In genomic region chr4:141053138-141053537, GRCm38 (mm10) we compare ENCODE assay signal across 11 mouse cellular contexts. TPM values are rescaled to one million over a fixed set of nuclear protein-coding genes. Genes with fewer than 3 reads are reported as not detected.
A peak's percentile ranks its signal among the peaks of the same experiment; 100 is the strongest.
DNase-seq lines count a peak whose midpoint lies in the region; ATAC-seq and TF ChIP-seq lines count a peak whose summit lies in the region.
"Had no signal": no experiment of that assay in that cellular context is flagged by ENCODE, and none has a peak within 500 bp of the region (broad histone marks: within the 10 kb centered on the region; RNA-seq: fewer than 3 reads in every experiment).

No protein-coding gene starts in this region.

- H3K36me3 ChIP-seq in hindbrain, embryonic 11.5 days (ENCODE audit: control insufficient read depth, insufficient read depth, low read length) = no peaks in the 10 kb centered on the region
- no peaks in the 10 kb centered on the region for H3K36me3 ChIP-seq in stomach, embryonic 16.5 days (ENCODE audit: control insufficient read depth, insufficient read depth, low read length)

- TF ChIP-seq CTCF in left cerebral cortex, adult 2 months (IDR thresholded peaks at IDR 0.05) = no peak

- 54% methylated on average over 8 of the region's 8 CpGs for WGBS in hindbrain, embryonic 11.5 days
- WGBS in stomach, embryonic 16.5 days = 64% methylated on average over 8 of the region's 8 CpGs

- peaks cover 28% of the 10 kb centered on the region for H3K4me1 ChIP-seq in hindbrain, embryonic 11.5 days (replicated peaks; ENCODE audit: control insufficient read depth, insufficient read depth, low read length)
- H3K4me1 ChIP-seq in stomach, embryonic 16.5 days (ENCODE audit: control insufficient read depth, insufficient read depth, low read length) = peaks cover 13% of the 10 kb centered on the region

- no peaks in the 10 kb centered on the region for H3K9me3 ChIP-seq in hindbrain, embryonic 11.5 days (ENCODE audit: control insufficient read depth, low read length)
- H3K9me3 ChIP-seq in stomach, embryonic 16.5 days (replicated peaks; ENCODE audit: control insufficient read depth, low read length) = no peaks in the 10 kb centered on the region

- peak overlapping the region; percentile 26; the same call in 1 of the 2 replicates for H3K4me2 ChIP-seq in hindbrain, embryonic 11.5 days (replicated peaks; ENCODE audit: low read depth, low read length)
- no peak overlapping the region for H3K4me2 ChIP-seq in stomach, embryonic 16.5 days (ENCODE audit: low read depth, low read length)

- H3K27ac ChIP-seq in left cerebral cortex, adult 2 months = peak overlapping the region; percentile 91
- H3K27ac ChIP-seq in hindbrain, embryonic 11.5 days (ENCODE audit: low read depth, low read length) = peak overlapping the region; percentile 54
- no peak overlapping the region for H3K27ac ChIP-seq in stomach, embryonic 16.5 days (ENCODE audit: low read length)
- H3K27ac ChIP-seq: liver, embryonic 14.5 days had no signal

- DNase-seq in left cerebral cortex, adult 2 months (ENCODE audit: extremely low spot score in 1 of 2, low spot score in 2 of 2) = no peak
- no peak for DNase-seq in left cerebral cortex, adult 11 months (ENCODE audit: low spot score)
- DNase-seq in hindbrain, embryonic 11.5 days (ENCODE audit: low spot score) = no peak
- peak; percentile 70 to 82 for DNase-seq in kidney, postnatal 36 days
- DNase-seq in right cerebral cortex, postnatal 4 days = no peak
- DNase-seq in right cerebral cortex, postnatal 10 days (ENCODE audit: low spot score in 2 of 2) = no peak
- no peak for DNase-seq in ovary, postnatal 36 days (ENCODE audit: low spot score)
- DNase-seq: thymus, postnatal 4 days had no signal

- ATAC-seq in hindbrain, embryonic 11.5 days (ENCODE audit: low FRiP score) = no peak
- ATAC-seq in stomach, embryonic 16.5 days (ENCODE audit: insufficient read depth, low FRiP score) = no peak

- H3K27me3 ChIP-seq in hindbrain, embryonic 11.5 days (ENCODE audit: control insufficient read depth, insufficient read depth, low read length) = 0 out of 2 replicates have a peak, but pooled peaks cover 2% of the 10 kb centered on the region
- no peaks in the 10 kb centered on the region for H3K27me3 ChIP-seq in stomach, embryonic 16.5 days (ENCODE audit: control insufficient read depth, insufficient read depth, low read length)

- peak overlapping the region; percentile 41 for H3K4me3 ChIP-seq in left cerebral cortex, adult 2 months
- no peak overlapping the region for H3K4me3 ChIP-seq in hindbrain, embryonic 11.5 days (ENCODE audit: low read depth, low read length)
- H3K4me3 ChIP-seq in stomach, embryonic 16.5 days (replicated peaks; ENCODE audit: low read length) = no peak overlapping the region

- intact Hi-C loops in left cerebral cortex, adult 2 months (cut with DNase I) = no loop called here

- peak overlapping the region; percentile 40 for H3K9ac ChIP-seq in hindbrain, embryonic 11.5 days (ENCODE audit: low read depth, low read length)
- peak overlapping the region; percentile 52; the same call in 1 of the 2 replicates for H3K9ac ChIP-seq in stomach, embryonic 16.5 days (ENCODE audit: low read length)
- H3K9ac ChIP-seq: liver, embryonic 14.5 days had no signal

RNA-seq across cellular contexts. Expression of gene Crocc, which starts 7.2 kb away (rescaled TPM):
- total RNA-seq in left cerebral cortex, adult 2 months (2021) = 10 to 100 TPM; 68.1 to 71.3 TPM
- polyA plus RNA-seq in hindbrain, embryonic 11.5 days (2014; fragmentation: Nextera tagmentation; extraction: Ambion mirVana) = 6.3 and 7.6 TPM in 2 replicates
- polyA plus RNA-seq in stomach, embryonic 16.5 days (2015; fragmentation: Nextera tagmentation; extraction: Ambion mirVana) = 2.8 and 3.0 TPM in 2 replicates

RNA-seq across cellular contexts. Expression of gene Necap2, which starts 25.0 kb away (rescaled TPM):
- total RNA-seq in left cerebral cortex, adult 2 months (2021) = 10 to 100 TPM; 44.9 to 45.9 TPM
- polyA plus RNA-seq in hindbrain, embryonic 11.5 days (2014; fragmentation: Nextera tagmentation; extraction: Ambion mirVana) = 50.8 and 51.7 TPM in 2 replicates
- 97.5 and 102 TPM in 2 replicates for polyA plus RNA-seq in stomach, embryonic 16.5 days (2015; fragmentation: Nextera tagmentation; extraction: Ambion mirVana)

RNA-seq across cellular contexts. Expression of gene Spata21, which starts 35.0 kb away (rescaled TPM):
- total RNA-seq in left cerebral cortex, adult 2 months (2021) = under 1 TPM; 0.26 to 0.61 TPM
- polyA plus RNA-seq in hindbrain, embryonic 11.5 days (2014; fragmentation: Nextera tagmentation; extraction: Ambion mirVana) = 0.17 and 0.19 TPM in 2 replicates
- 0.08 TPM in 1 of 2 replicates, not detected in the other for polyA plus RNA-seq in stomach, embryonic 16.5 days (2015; fragmentation: Nextera tagmentation; extraction: Ambion mirVana)
- total RNA-seq: gastrocnemius, adult 18-20 months had no signal
- polyA plus RNA-seq: liver, embryonic 14.5 days had no signal

RNA-seq across cellular contexts. Expression of gene Mfap2, which starts 42.9 kb away (rescaled TPM):
- total RNA-seq in left cerebral cortex, adult 2 months (2021) = 1 to 10 TPM; 4.8 to 4.9 TPM
- 266 and 286 TPM in 2 replicates for polyA plus RNA-seq in hindbrain, embryonic 11.5 days (2014; fragmentation: Nextera tagmentation; extraction: Ambion mirVana)
- 423 and 500 TPM in 2 replicates for polyA plus RNA-seq in stomach, embryonic 16.5 days (2015; fragmentation: Nextera tagmentation; extraction: Ambion mirVana)

Comparison
In these comparisons a context has a peak if more than half of its experiments do, and no peak if none do; other contexts are left out.
1. DNase-seq: peak in kidney, postnatal 36 days (2 of 2); none in left cerebral cortex, adult 2 months (0 of 2), left cerebral cortex, adult 11 months (single experiment), hindbrain, embryonic 11.5 days (single experiment), right cerebral cortex, postnatal 4 days (single experiment), right cerebral cortex, postnatal 10 days (0 of 2) and ovary, postnatal 36 days (single experiment).